Mouse (Mus musculus) stomach, embryonic 14.5 days (tissue): Measurements from ENCODE around the gene Dip2b. TPM values are rescaled to one million over a fixed set of nuclear protein-coding genes. Genes with fewer than 3 reads are reported as not detected.

Experiments
- ATAC-seq: fragments of 200-750 bp; cut with Nextera tagmentation; 2 replicates; pipeline ENCODE4 v1.8.0; 2017; ENCODE audit warnings: low read depth, moderate TSS enrichment; ENCODE audit not compliant: insufficient number of reproducible peaks, insufficient read depth, low FRiP score
- H3K27ac ChIP-seq: fragments of 300-500 bp; sonication (generic); 2 replicates; pipeline ENCODE4 v1.5.1; 2014; ENCODE audit warnings: mild to moderate bottlenecking, low read length, moderate library complexity, mixed read lengths
- H3K27me3 ChIP-seq: fragments of 300-500 bp; sonication (generic); 2 replicates; pipeline ENCODE4 v1.6.1; 2014; ENCODE audit warnings: low read length, control low read depth, mixed read lengths; ENCODE audit not compliant: control insufficient read depth, insufficient read depth
- H3K36me3 ChIP-seq: fragments of 300-500 bp; sonication (generic); 2 replicates; pipeline ENCODE4 v1.6.1; 2014; ENCODE audit warnings: mild to moderate bottlenecking, control low read depth, low read length, moderate library complexity, mixed read lengths; ENCODE audit not compliant: control insufficient read depth, insufficient read depth
- H3K4me1 ChIP-seq: fragments of 300-500 bp; sonication (generic); 2 replicates; pipeline ENCODE4 v1.6.1; 2014; ENCODE audit warnings: low read length, control low read depth, mixed read lengths; ENCODE audit not compliant: control insufficient read depth, insufficient read depth
- H3K4me2 ChIP-seq: fragments of 300-500 bp; sonication (generic); replicated peaks from 2 replicates; pipeline ENCODE4 v1.6.1; 2014; ENCODE audit warnings: low read depth, low read length, control low read depth
- H3K4me3 ChIP-seq: fragments of 300-500 bp; sonication (generic); 2 replicates; pipeline ENCODE4 v1.5.1; 2014; ENCODE audit warnings: low read depth, low read length, control low read depth
- H3K9ac ChIP-seq: fragments of 300-500 bp; sonication (generic); replicated peaks from 2 replicates; pipeline ENCODE4 v1.6.1; 2014; ENCODE audit warnings: low read depth, mild to moderate bottlenecking, control low read depth, low read length, moderate library complexity, mixed read lengths
- H3K9me3 ChIP-seq: fragments of 300-500 bp; sonication (generic); 2 replicates; pipeline ENCODE4 v1.6.1; 2016; ENCODE audit warnings: low read depth, low read length, control low read depth; ENCODE audit not compliant: control insufficient read depth
- WGBS: fragments of 180-500 bp; shearing (Covaris S2); extraction: QIAGEN DNeasy Blood & Tissue Kit; methylation state at CpG from one replicate; pipeline ENCODE4 v1.1.7; 2014; 5-methylcytosine and 5-hydroxymethylcytosine counted together
- polyA plus RNA-seq: library from polyadenylated mRNA; unstranded; fragments of >200 nt; fragmentation: Nextera tagmentation; extraction: Ambion mirVana; gene quantifications from 2 replicates; pipeline ENCODE4 v1.2.1, GENCODE M21; 2014

Dip2b gene
- polyA plus RNA-seq, 1 experiment from 2014 or later: 18.2 TPM

- Histone ChIP-seq H3K36me3 (no peaks in the 10 kb centered on the region), H3K4me1 (peaks cover 26% of the 10 kb centered on the region), H3K27ac (no peak overlapping the region), H3K9me3 (no peaks in the 10 kb centered on the region), H3K9ac (no peak overlapping the region), H3K27me3 (no peaks in the 10 kb centered on the region), H3K4me3 (no peak overlapping the region), H3K4me2 (no peak overlapping the region)
- no peak for ATAC-seq
- WGBS: 83% methylated on average over 8 of the region's 8 CpGs
These were observed 31.6 kb downstream of the Dip2b start for GRCm38 (mm10) chr15:100070021-100070420.

- ATAC-seq: no peak
- no peak overlapping the region for H3K9ac ChIP-seq
- peaks cover 26% of the 10 kb centered on the region for H3K4me1 ChIP-seq
- no peaks in the 10 kb centered on the region for H3K27me3 ChIP-seq
- H3K4me2 ChIP-seq: no peak overlapping the region
- H3K36me3 ChIP-seq: no peaks in the 10 kb centered on the region
- H3K9me3 ChIP-seq: no peaks in the 10 kb centered on the region
- H3K27ac ChIP-seq: no peak overlapping the region
- no peak overlapping the region for H3K4me3 ChIP-seq
- 73% methylated on average over 3 of the region's 3 CpGs for WGBS
These were observed 33.4 kb downstream of the Dip2b start for GRCm38 (mm10) chr15:100071819-100072218.

- no peaks in the 10 kb centered on the region for H3K9me3 ChIP-seq
- no peaks in the 10 kb centered on the region for H3K36me3 ChIP-seq
- WGBS: 58% methylated on average over 9 of the region's 9 CpGs
- H3K4me1 ChIP-seq: peaks cover 26% of the 10 kb centered on the region
- no peak for ATAC-seq
- H3K27ac ChIP-seq: peak overlapping the region; percentile 39
- no peak overlapping the region for H3K4me3 ChIP-seq
- no peaks in the 10 kb centered on the region for H3K27me3 ChIP-seq
- H3K4me2 ChIP-seq: no peak overlapping the region
- H3K9ac ChIP-seq: no peak overlapping the region
These were observed 35.4 kb downstream of the Dip2b start for GRCm38 (mm10) chr15:100073696-100074453.

GRCm38 (mm10) chr15:100074754-100075153, 36.3 kb downstream of the Dip2b start:
- 10% methylated on average over 8 of the region's 8 CpGs for WGBS
- H3K36me3 ChIP-seq: no peaks in the 10 kb centered on the region
- ATAC-seq: no peak
- H3K9ac ChIP-seq: no peak overlapping the region
- no peaks in the 10 kb centered on the region for H3K9me3 ChIP-seq
- H3K4me2 ChIP-seq: no peak overlapping the region
- peaks cover 26% of the 10 kb centered on the region for H3K4me1 ChIP-seq
- H3K27ac ChIP-seq: no peak overlapping the region; the same call in 1 of the 2 replicates
- no peak overlapping the region for H3K4me3 ChIP-seq
- H3K27me3 ChIP-seq: no peaks in the 10 kb centered on the region

GRCm38 (mm10) chr15:100076362-100076761, 37.9 kb downstream of the Dip2b start:
- WGBS: 81% methylated on average over 4 of the region's 4 CpGs
- no peak for ATAC-seq
- Histone ChIP-seq H3K4me3 (no peak overlapping the region), H3K4me2 (no peak overlapping the region), H3K4me1 (peaks cover 23% of the 10 kb centered on the region), H3K9ac (no peak overlapping the region), H3K27ac (no peak overlapping the region), H3K36me3 (no peaks in the 10 kb centered on the region), H3K27me3 (no peaks in the 10 kb centered on the region), H3K9me3 (no peaks in the 10 kb centered on the region)

- Histone ChIP-seq H3K4me1 (no peaks in the 10 kb centered on the region), H3K9ac (no peak overlapping the region), H3K36me3 (no peaks in the 10 kb centered on the region), H3K4me2 (no peak overlapping the region), H3K27me3 (no peaks in the 10 kb centered on the region), H3K9me3 (no peaks in the 10 kb centered on the region), H3K27ac (no peak overlapping the region), H3K4me3 (no peak overlapping the region)
- 69% methylated on average over 1 of the region's 1 CpGs for WGBS
- no peak for ATAC-seq
These were observed 42.5 kb downstream of the Dip2b start for GRCm38 (mm10) chr15:100080833-100081477.

- H3K9me3 ChIP-seq: no peaks in the 10 kb centered on the region
- no peak overlapping the region for H3K27ac ChIP-seq
- H3K4me2 ChIP-seq: no peak overlapping the region
- WGBS: 86% methylated on average over 6 of the region's 6 CpGs
- H3K27me3 ChIP-seq: no peaks in the 10 kb centered on the region
- no peak overlapping the region for H3K4me3 ChIP-seq
- no peak overlapping the region for H3K9ac ChIP-seq
- H3K36me3 ChIP-seq: no peaks in the 10 kb centered on the region
- no peak for ATAC-seq
- H3K4me1 ChIP-seq: no peaks in the 10 kb centered on the region
These were observed 43.1 kb downstream of the Dip2b start for GRCm38 (mm10) chr15:100081478-100081998.

GRCm38 (mm10) chr15:100082052-100082451, 43.6 kb downstream of the Dip2b start:
- Histone ChIP-seq H3K27me3 (no peaks in the 10 kb centered on the region), H3K4me3 (no peak overlapping the region), H3K27ac (no peak overlapping the region), H3K9me3 (no peaks in the 10 kb centered on the region), H3K4me1 (no peaks in the 10 kb centered on the region), H3K4me2 (no peak overlapping the region), H3K9ac (no peak overlapping the region), H3K36me3 (no peaks in the 10 kb centered on the region)
- no peak for ATAC-seq
- WGBS: 63% methylated on average over 8 of the region's 8 CpGs
